Mouse (Mus musculus): ENCODE measurements at regions not wholly inside any gene's neighbourhood (a gene's known extent, or its start where the extent isn't known, plus 50 kb on each side); places are given as distances from the start of the nearest gene placed in this dataset.

- TF ChIP-seq CTCF (IDR thresholded peaks at IDR 0.05; ENCODE audit: insufficient read depth, low read length) (no peak), POLR2A (IDR thresholded peaks at IDR 0.05; ENCODE audit: borderline replicate concordance, extremely low read depth, low read depth, low read length) (no peak)
Measured at GRCm38 (mm10) chr5:90052516-90052915, 169.4 kb upstream of the Adamts3 start.
